Mouse (Mus musculus) limb, embryonic 14.5 days (tissue): ENCODE data around the gene 1500011B03Rik. TPM values are rescaled to one million over a fixed set of nuclear protein-coding genes. Genes with fewer than 3 reads are reported as not detected.

Experiments
- ATAC-seq: fragments of 200-750 bp; cut with Nextera tagmentation; 2 replicates; pipeline ENCODE4 v1.8.0; 2017; ENCODE audit warnings: low read depth, moderate number of reproducible peaks, moderate TSS enrichment; ENCODE audit not compliant: low FRiP score
- DNase-seq: peaks from one replicate; pipeline ENCODE4 v3.0.0-alpha.2; 2015; ENCODE audit warnings: low spot score
- H3K27ac ChIP-seq: fragments of 300-500 bp; sonication (generic); replicated peaks from 2 replicates; pipeline ENCODE4 v1.5.1; 2014; ENCODE audit warnings: low read depth, mild to moderate bottlenecking, low read length, moderate library complexity, mixed read lengths
- H3K27me3 ChIP-seq: fragments of 300-500 bp; sonication (generic); 2 replicates; pipeline ENCODE4 v1.6.1; 2014; ENCODE audit warnings: low read length, mixed read lengths; ENCODE audit not compliant: control insufficient read depth, insufficient read depth
- H3K36me3 ChIP-seq: fragments of 300-500 bp; sonication (generic); 2 replicates; pipeline ENCODE4 v1.6.1; 2014; ENCODE audit warnings: mild to moderate bottlenecking, low read length, moderate library complexity, mixed read lengths; ENCODE audit not compliant: control insufficient read depth, insufficient read depth
- H3K4me1 ChIP-seq: fragments of 300-500 bp; sonication (generic); 2 replicates; pipeline ENCODE4 v1.6.1; 2014; ENCODE audit warnings: antibody characterized with exemption, low read length, mixed read lengths; ENCODE audit not compliant: control insufficient read depth, insufficient read depth
- H3K4me2 ChIP-seq: fragments of 300-500 bp; sonication (generic); replicated peaks from 2 replicates; pipeline ENCODE4 v1.6.1; 2014; ENCODE audit warnings: low read depth, mild to moderate bottlenecking, low read length, moderate library complexity; ENCODE audit not compliant: severe bottlenecking
- H3K4me3 ChIP-seq: fragments of 300-500 bp; sonication (generic); replicated peaks from 2 replicates; pipeline ENCODE4 v1.5.1; 2014; ENCODE audit warnings: low read length
- H3K9ac ChIP-seq: fragments of 300-500 bp; sonication (generic); 2 replicates; pipeline ENCODE4 v1.6.1; 2014; ENCODE audit warnings: mild to moderate bottlenecking, low read depth, low read length, moderate library complexity; ENCODE audit not compliant: severe bottlenecking
- H3K9me3 ChIP-seq: fragments of 300-500 bp; sonication (generic); 2 replicates; pipeline ENCODE4 v1.6.1; 2016; ENCODE audit warnings: low read length; ENCODE audit not compliant: control insufficient read depth
- POLR2A ChIP-seq: fragments of 200-500 bp; IDR thresholded peaks from 2 replicates; pipeline ENCODE4 v1.8.0; 2012; ENCODE audit warnings: inconsistent platforms, mild to moderate bottlenecking, moderate library complexity, borderline replicate concordance; ENCODE audit not compliant: insufficient read depth, insufficient read length; ENCODE audit errors: extremely low read depth
- WGBS: fragments of 180-500 bp; shearing (Covaris S2); extraction: QIAGEN DNeasy Blood & Tissue Kit; methylation state at CpG from one replicate; pipeline ENCODE4 v1.1.7; 2014; 5-methylcytosine and 5-hydroxymethylcytosine counted together
- polyA plus RNA-seq, 2 experiments: library from polyadenylated mRNA; depleted of rRNA in 1 of 2; stranded (reverse) in 1 of 2; unstranded in 1 of 2; fragments of >200 nt; fragmentation: Nextera tagmentation in 1 of 2; extraction: Ambion mirVana in 1 of 2; gene quantifications; 2 replicates each; pipeline versions ENCODE4 v1.2.1 to v1.2.3; 2012 to 2014

The 1500011B03Rik gene
- polyA plus RNA-seq, 2 experiments = 76.7 to 95.9 TPM

DNA sequence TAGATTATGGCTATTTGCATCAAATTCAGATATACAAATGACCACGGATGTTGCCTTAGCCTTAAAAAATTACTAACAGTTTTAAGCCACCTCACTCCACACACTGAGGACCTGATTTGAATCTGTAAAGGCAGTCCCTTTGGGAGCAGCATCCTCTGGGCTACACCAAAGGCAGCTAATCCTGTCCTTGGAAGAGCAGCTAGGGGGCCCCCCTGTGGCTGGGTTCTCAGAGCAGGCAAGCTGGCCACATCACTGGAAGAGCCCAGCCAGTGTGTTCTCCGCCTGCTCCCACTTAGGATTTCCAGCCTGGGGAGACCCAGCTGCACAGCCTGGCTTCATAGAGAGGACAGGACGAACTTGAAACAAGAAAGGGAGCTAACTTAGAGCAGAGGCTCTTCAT lies 18.3 kb downstream of the 1500011B03Rik start:
- no peak for ATAC-seq
- Histone ChIP-seq H3K27ac (no peak overlapping the region), H3K4me2 (no peak overlapping the region), H3K9ac (no peak overlapping the region), H3K4me3 (no peak overlapping the region), H3K9me3 (no peaks in the 10 kb centered on the region), H3K4me1 (peaks cover 17% of the 10 kb centered on the region), H3K27me3 (no peaks in the 10 kb centered on the region), H3K36me3 (peaks cover 56% of the 10 kb centered on the region)
- WGBS = 47% methylated on average over 3 of the region's 3 CpGs
- no peak for DNase-seq
- no peak for TF ChIP-seq POLR2A

DNA sequence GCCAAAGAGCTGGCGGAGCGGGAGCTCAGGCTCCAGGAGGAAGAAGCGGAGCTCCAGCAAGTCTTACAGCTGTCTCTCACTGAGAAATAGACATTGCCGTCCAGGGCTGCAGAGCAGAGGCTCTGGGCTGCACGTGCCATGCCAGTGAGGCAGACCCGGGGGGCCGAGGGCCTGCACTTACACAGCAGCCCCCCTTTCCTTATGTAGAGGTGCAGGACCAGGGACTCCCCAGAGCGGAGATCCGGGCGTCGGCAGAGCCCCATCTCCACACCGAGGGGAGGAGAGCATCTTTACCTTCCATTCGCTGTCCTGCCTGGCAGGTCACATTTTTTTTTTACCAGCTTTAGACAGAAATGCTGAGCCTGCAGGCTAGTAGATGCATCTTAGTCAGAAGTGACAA lies 18.9 kb downstream of the 1500011B03Rik start:
- H3K4me3 ChIP-seq = no peak overlapping the region
- peaks cover 17% of the 10 kb centered on the region for H3K4me1 ChIP-seq
- no peak overlapping the region for H3K9ac ChIP-seq
- no peak for DNase-seq
- peaks cover 62% of the 10 kb centered on the region for H3K36me3 ChIP-seq
- ATAC-seq = no peak
- no peak overlapping the region for H3K4me2 ChIP-seq
- no peaks in the 10 kb centered on the region for H3K9me3 ChIP-seq
- no peak overlapping the region for H3K27ac ChIP-seq
- no peak for TF ChIP-seq POLR2A
- H3K27me3 ChIP-seq = no peaks in the 10 kb centered on the region
- WGBS = 91% methylated on average over 11 of the region's 13 CpGs

DNA sequence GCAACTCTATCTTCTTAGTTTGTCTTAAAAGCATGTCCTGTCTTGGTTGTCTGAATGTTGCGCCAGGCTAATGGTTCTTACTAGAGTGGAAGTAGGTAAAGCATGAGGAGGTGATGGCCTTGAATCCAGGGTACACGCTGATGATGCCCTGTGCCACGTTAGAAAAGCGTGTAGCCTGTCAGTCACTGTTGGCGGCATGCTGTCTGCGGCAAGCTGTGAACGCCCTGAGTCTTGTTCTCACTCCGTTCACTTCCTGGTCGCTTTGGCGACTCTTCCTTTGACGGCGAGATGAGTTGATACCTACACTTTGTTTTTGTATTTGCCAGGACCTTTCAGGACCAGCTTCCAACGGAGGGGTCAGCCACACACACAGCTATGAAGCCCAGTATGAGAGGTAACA lies 20.0 kb downstream of the 1500011B03Rik start:
- Histone ChIP-seq H3K36me3 (peaks cover 61% of the 10 kb centered on the region), H3K4me2 (no peak overlapping the region), H3K27me3 (no peaks in the 10 kb centered on the region), H3K9ac (no peak overlapping the region), H3K4me1 (peaks cover 17% of the 10 kb centered on the region), H3K9me3 (no peaks in the 10 kb centered on the region), H3K27ac (no peak overlapping the region), H3K4me3 (no peak overlapping the region)
- no peak for TF ChIP-seq POLR2A
- no peak for ATAC-seq
- DNase-seq = no peak
- 91% methylated on average over 13 of the region's 13 CpGs for WGBS

DNA sequence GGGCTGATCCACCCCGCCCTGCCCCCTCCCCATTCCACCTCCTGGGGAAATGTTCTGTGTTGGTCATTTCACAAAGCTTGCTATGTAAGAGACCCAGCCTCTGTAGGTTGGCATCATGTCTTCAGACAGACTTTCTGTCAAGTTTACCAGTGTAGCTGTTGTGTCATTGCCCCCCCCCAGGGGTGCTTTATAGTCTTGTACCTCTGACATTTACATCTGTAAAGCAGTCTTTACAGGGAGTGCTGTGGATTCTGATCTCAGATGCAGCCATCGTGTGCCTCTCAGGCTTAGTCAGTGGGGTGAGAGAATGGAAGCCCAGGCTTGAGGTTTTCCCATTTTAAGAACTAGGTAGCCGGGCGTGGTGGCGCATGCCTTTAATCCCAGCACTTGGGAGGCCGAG lies 21.4 kb downstream of the 1500011B03Rik start:
- 92% methylated on average over 6 of the region's 6 CpGs for WGBS
- H3K9me3 ChIP-seq = no peaks in the 10 kb centered on the region
- no peak overlapping the region for H3K4me3 ChIP-seq
- DNase-seq (no peak), ATAC-seq (no peak)
- no peak overlapping the region for H3K4me2 ChIP-seq
- no peak for TF ChIP-seq POLR2A
- peaks cover 6% of the 10 kb centered on the region; the same call in 1 of the 2 replicates for H3K4me1 ChIP-seq
- no peak overlapping the region for H3K9ac ChIP-seq
- H3K36me3 ChIP-seq = peaks cover 69% of the 10 kb centered on the region
- no peaks in the 10 kb centered on the region for H3K27me3 ChIP-seq
- no peak overlapping the region for H3K27ac ChIP-seq

DNA sequence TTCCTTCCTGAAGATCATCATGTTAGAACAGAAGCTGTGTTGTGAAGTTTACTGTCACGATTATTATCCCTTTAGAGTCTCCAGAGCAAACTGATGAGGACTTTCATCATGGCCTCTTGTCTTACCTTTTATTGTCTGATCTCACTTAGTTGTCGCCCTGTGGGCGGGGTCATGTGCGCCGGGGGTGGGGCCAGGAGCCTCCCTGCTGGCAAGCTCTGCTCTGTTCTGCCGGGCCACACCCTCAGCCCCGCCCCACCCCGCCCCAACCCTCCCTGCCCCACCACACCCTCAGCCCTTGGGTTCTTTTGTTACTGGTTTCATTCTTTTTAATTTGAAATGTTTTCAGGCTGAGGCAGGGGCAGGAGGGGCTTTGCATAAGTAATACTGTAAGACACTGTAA lies 22.2 kb downstream of the 1500011B03Rik start:
- Histone ChIP-seq H3K9ac (no peak overlapping the region), H3K36me3 (peaks cover 63% of the 10 kb centered on the region), H3K27me3 (no peaks in the 10 kb centered on the region), H3K9me3 (no peaks in the 10 kb centered on the region), H3K4me1 (peaks cover 5% of the 10 kb centered on the region; the same call in 1 of the 2 replicates), H3K4me3 (no peak overlapping the region), H3K27ac (no peak overlapping the region), H3K4me2 (no peak overlapping the region)
- DNase-seq (no peak), ATAC-seq (no peak)
- 14% methylated on average over 8 of the region's 8 CpGs for WGBS
- no peak for TF ChIP-seq POLR2A

DNA sequence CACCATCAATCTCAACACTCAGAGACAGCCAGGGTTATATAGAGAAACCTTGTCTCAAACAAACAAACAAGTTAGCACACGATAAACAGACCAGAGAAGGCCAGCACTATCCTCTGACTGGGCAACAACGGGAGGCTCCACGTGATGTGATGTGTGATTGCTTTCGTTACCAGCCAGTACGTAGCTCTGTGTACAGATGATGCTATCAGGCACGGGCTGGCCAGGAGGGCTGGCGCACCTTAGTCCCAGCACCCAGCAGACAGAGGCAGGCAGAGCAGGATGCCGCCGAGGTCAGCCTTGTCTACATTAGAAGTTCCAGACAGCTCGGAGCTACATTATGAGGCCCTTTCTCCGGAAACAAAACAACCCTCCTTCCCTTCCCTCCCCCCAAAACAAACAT lies 23.4 kb downstream of the 1500011B03Rik start:
- H3K9me3 ChIP-seq = no peaks in the 10 kb centered on the region
- ATAC-seq = no peak
- H3K9ac ChIP-seq = no peak overlapping the region
- WGBS = 89% methylated on average over 11 of the region's 11 CpGs
- no peak for TF ChIP-seq POLR2A
- no peak overlapping the region for H3K27ac ChIP-seq
- H3K4me1 ChIP-seq = peaks cover 5% of the 10 kb centered on the region; the same call in 1 of the 2 replicates
- no peak overlapping the region for H3K4me2 ChIP-seq
- H3K4me3 ChIP-seq = no peak overlapping the region
- peaks cover 65% of the 10 kb centered on the region for H3K36me3 ChIP-seq
- no peaks in the 10 kb centered on the region for H3K27me3 ChIP-seq
- no peak for DNase-seq
